Mouse (Mus musculus): ENCODE measurements around the gene Olfr150. TPM values are rescaled to one million over a fixed set of nuclear protein-coding genes. Genes with fewer than 3 reads are reported as not detected.
"Not testable (repeated sequence)": the region's sequence is repeated elsewhere in the genome, so short reads cannot be mapped to it uniquely, and the experiment has no call there.

Gene Olfr150
- polyA plus RNA-seq (2014; fragmentation: Nextera tagmentation; extraction: Ambion mirVana) = not detected in 2 replicates

DNA sequence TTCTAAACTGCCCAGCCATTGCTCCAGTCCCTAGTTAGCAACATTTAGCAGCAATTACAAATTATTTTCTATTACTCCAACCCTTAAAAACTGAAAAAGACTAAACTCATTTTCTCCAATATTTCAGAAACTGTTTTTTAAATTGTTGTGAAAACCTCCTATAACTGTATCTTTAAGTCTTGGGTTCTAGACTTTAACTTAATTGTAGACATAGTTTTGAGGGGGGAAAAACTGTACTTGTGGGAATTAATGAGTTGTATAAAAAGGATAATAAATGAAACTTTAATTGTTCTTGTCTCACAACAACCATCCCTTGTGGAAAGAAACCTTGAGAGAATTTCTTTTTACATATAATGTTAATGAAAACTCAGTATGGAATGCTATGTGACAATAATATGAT lies at the start of gene Olfr150:
Gene Olfr150, plus strand, starts transcription at position 301 of the 400 bp plus-strand sequence.
- no peak within 1 kb of the TSS for H3K4me3 ChIP-seq (ENCODE audit: low read depth, low read length)
- no peaks in the 10 kb centered on the region for H3K36me3 ChIP-seq (ENCODE audit: control insufficient read depth, insufficient read depth, low read length)
- DNase-seq (ENCODE audit: low spot score) (no peak), ATAC-seq (replicated peaks; ENCODE audit: low FRiP score, low TSS enrichment, low read depth) (no peak)
- no peaks in the 10 kb centered on the region for H3K4me1 ChIP-seq (replicated peaks; ENCODE audit: control insufficient read depth, insufficient read depth, low read length)
- no peak within 1 kb of the TSS for H3K27ac ChIP-seq (ENCODE audit: low read depth)
- H3K9ac ChIP-seq (ENCODE audit: low read length) = no peak within 1 kb of the TSS
- no peaks in the 10 kb centered on the region for H3K9me3 ChIP-seq (ENCODE audit: control insufficient read depth, low read length)
- H3K27me3 ChIP-seq (replicated peaks; ENCODE audit: control insufficient read depth, insufficient read depth, low read length) = no peaks in the 10 kb centered on the region
- no peak within 1 kb of the TSS for H3K4me2 ChIP-seq (ENCODE audit: low read length)

DNA sequence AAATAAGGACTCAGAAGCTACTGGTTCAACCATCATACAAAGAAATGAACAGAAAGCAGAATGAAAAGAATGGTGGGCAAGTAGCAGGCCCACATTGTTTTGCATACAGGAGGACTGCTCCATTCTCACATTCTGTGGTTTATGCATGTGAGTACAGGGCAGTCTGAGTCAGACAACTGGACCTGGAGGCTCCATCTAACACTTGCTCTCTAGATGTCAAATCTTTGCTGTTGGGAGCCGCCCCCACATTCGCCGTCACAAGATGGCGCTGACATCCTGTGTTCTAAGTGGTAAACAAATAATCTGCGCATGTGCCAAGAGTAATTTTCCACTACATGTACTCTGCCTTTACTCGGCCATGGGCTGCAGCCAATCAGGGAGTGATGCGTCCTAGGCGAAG lies 29.7 kb upstream of the Olfr150 start:
- not testable (repeated sequence) for H3K36me3 ChIP-seq (ENCODE audit: control insufficient read depth, insufficient read depth, low read length); H3K4me2 ChIP-seq (ENCODE audit: low read length); H3K9me3 ChIP-seq (ENCODE audit: control insufficient read depth, low read length); H3K4me3 ChIP-seq (ENCODE audit: low read depth, low read length); H3K27me3 ChIP-seq (replicated peaks; ENCODE audit: control insufficient read depth, insufficient read depth, low read length); H3K9ac ChIP-seq (ENCODE audit: low read length); H3K4me1 ChIP-seq (replicated peaks; ENCODE audit: control insufficient read depth, insufficient read depth, low read length); H3K27ac ChIP-seq (ENCODE audit: low read depth); ATAC-seq (replicated peaks; ENCODE audit: low FRiP score, low TSS enrichment, low read depth); DNase-seq (ENCODE audit: low spot score)
- 87% methylated on average over 8 of the region's 8 CpGs for WGBS

- Histone ChIP-seq H3K36me3 (ENCODE audit: control insufficient read depth, insufficient read depth, low read length) (no peaks in the 10 kb centered on the region), H3K27ac (ENCODE audit: low read depth) (no peak within 1 kb of the TSS), H3K4me1 (replicated peaks; ENCODE audit: control insufficient read depth, insufficient read depth, low read length) (no peaks in the 10 kb centered on the region), H3K4me2 (ENCODE audit: low read length) (no peak within 1 kb of the TSS), H3K9ac (ENCODE audit: low read length) (no peak within 1 kb of the TSS), H3K4me3 (ENCODE audit: low read depth, low read length) (no peak within 1 kb of the TSS), H3K27me3 (replicated peaks; ENCODE audit: control insufficient read depth, insufficient read depth, low read length) (no peaks in the 10 kb centered on the region), H3K9me3 (ENCODE audit: control insufficient read depth, low read length) (no peaks in the 10 kb centered on the region)
- no peak for ATAC-seq (replicated peaks; ENCODE audit: low FRiP score, low TSS enrichment, low read depth)
- no peak for DNase-seq (ENCODE audit: low spot score)
Observed at GRCm38 (mm10) chr9:39707017-39707416, 23.8 kb upstream of the Olfr150 start, which contains the start of gene Olfr149. Olfr149 (minus strand) TSS chr9:39707117.

DNA sequence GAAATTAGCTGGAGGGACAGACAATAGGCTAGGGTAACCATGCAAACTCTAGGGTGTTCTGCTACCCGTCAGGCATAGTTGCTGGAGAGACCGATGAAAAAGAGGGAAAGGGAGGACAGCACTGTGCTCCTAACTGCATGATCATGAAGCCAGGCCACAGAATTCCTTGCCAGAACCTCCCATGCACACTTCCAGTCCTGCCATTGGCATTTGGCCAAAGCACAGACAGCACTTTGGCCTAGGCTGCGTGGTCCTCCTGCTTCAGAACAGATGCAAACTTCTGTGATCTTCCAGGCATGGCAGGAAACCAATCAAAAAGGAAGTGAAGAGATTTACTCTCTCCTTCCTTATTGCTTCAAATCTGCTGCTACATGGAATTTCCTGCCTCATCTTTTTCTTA lies 21.8 kb upstream of the Olfr150 start:
- H3K4me1 ChIP-seq (replicated peaks; ENCODE audit: control insufficient read depth, insufficient read depth, low read length) = no peaks in the 10 kb centered on the region
- no peaks in the 10 kb centered on the region for H3K27me3 ChIP-seq (replicated peaks; ENCODE audit: control insufficient read depth, insufficient read depth, low read length)
- WGBS = 39% methylated on average over 3 of the region's 3 CpGs
- H3K36me3 ChIP-seq (ENCODE audit: control insufficient read depth, insufficient read depth, low read length) = no peaks in the 10 kb centered on the region
- no peaks in the 10 kb centered on the region for H3K9me3 ChIP-seq (ENCODE audit: control insufficient read depth, low read length)
- ATAC-seq (replicated peaks; ENCODE audit: low FRiP score, low TSS enrichment, low read depth) (no peak), DNase-seq (ENCODE audit: low spot score) (no peak)
- no peak overlapping the region for H3K27ac ChIP-seq (ENCODE audit: low read depth)
- H3K4me2 ChIP-seq (ENCODE audit: low read length) = no peak overlapping the region
- H3K9ac ChIP-seq (ENCODE audit: low read length) = no peak overlapping the region
- no peak overlapping the region for H3K4me3 ChIP-seq (ENCODE audit: low read depth, low read length)

GRCm38 (mm10) chr9:39711053-39711452 lies 19.7 kb upstream of the Olfr150 start, which contains the start of gene Olfr965:
Olfr965 (plus strand) TSS chr9:39711353.
- Histone ChIP-seq H3K9me3 (ENCODE audit: control insufficient read depth, low read length) (no peaks in the 10 kb centered on the region), H3K27me3 (replicated peaks; ENCODE audit: control insufficient read depth, insufficient read depth, low read length) (no peaks in the 10 kb centered on the region), H3K36me3 (ENCODE audit: control insufficient read depth, insufficient read depth, low read length) (no peaks in the 10 kb centered on the region), H3K4me3 (ENCODE audit: low read depth, low read length) (no peak within 1 kb of the TSS), H3K4me2 (ENCODE audit: low read length) (no peak within 1 kb of the TSS), H3K4me1 (replicated peaks; ENCODE audit: control insufficient read depth, insufficient read depth, low read length) (no peaks in the 10 kb centered on the region), H3K9ac (ENCODE audit: low read length) (no peak within 1 kb of the TSS), H3K27ac (ENCODE audit: low read depth) (no peak within 1 kb of the TSS)
- ATAC-seq (replicated peaks; ENCODE audit: low FRiP score, low TSS enrichment, low read depth) (no peak), DNase-seq (ENCODE audit: low spot score) (no peak)

GRCm38 (mm10) chr9:39740741-39741140 lies 10.0 kb downstream of the Olfr150 start:
- H3K27me3 ChIP-seq (replicated peaks; ENCODE audit: control insufficient read depth, insufficient read depth, low read length) = no peaks in the 10 kb centered on the region
- no peak overlapping the region for H3K9ac ChIP-seq (ENCODE audit: low read length)
- DNase-seq (ENCODE audit: low spot score) = no peak
- no peaks in the 10 kb centered on the region for H3K9me3 ChIP-seq (ENCODE audit: control insufficient read depth, low read length)
- no peaks in the 10 kb centered on the region for H3K36me3 ChIP-seq (ENCODE audit: control insufficient read depth, insufficient read depth, low read length)
- no peak overlapping the region for H3K27ac ChIP-seq (ENCODE audit: low read depth)
- no peak for ATAC-seq (replicated peaks; ENCODE audit: low FRiP score, low TSS enrichment, low read depth)
- H3K4me3 ChIP-seq (ENCODE audit: low read depth, low read length) = no peak overlapping the region
- H3K4me1 ChIP-seq (replicated peaks; ENCODE audit: control insufficient read depth, insufficient read depth, low read length) = no peaks in the 10 kb centered on the region
- WGBS = 82% methylated on average over 1 of the region's 1 CpGs
- no peak overlapping the region for H3K4me2 ChIP-seq (ENCODE audit: low read length)

DNA sequence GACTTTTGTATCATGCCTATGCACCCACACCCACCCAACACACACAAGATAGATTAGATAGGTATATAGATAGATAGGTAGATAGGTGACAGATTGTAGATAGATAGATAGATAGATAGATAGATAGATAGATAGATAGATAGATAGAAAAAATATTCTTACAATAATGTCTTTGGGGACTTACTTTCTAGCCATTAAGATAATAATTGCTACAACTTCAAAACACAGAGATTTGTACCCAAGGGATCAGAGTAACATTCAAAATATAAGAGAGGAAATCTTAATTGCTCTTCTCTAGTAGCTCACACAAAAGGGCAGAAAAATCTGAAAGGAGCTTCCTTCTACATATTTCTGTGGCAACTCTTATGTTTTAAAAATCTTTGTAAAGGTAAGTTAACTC lies 15.2 kb downstream of the Olfr150 start, which contains the start of gene Olfr967:
Gene Olfr967, plus strand, starts transcription at position 301 of the 400 bp plus-strand sequence.
- Histone ChIP-seq H3K27me3 (replicated peaks; ENCODE audit: control insufficient read depth, insufficient read depth, low read length) (no peaks in the 10 kb centered on the region), H3K9ac (ENCODE audit: low read length) (no peak within 1 kb of the TSS), H3K36me3 (ENCODE audit: control insufficient read depth, insufficient read depth, low read length) (no peaks in the 10 kb centered on the region), H3K27ac (ENCODE audit: low read depth) (no peak within 1 kb of the TSS), H3K9me3 (ENCODE audit: control insufficient read depth, low read length) (no peaks in the 10 kb centered on the region), H3K4me2 (ENCODE audit: low read length) (no peak within 1 kb of the TSS), H3K4me3 (ENCODE audit: low read depth, low read length) (no peak within 1 kb of the TSS), H3K4me1 (replicated peaks; ENCODE audit: control insufficient read depth, insufficient read depth, low read length) (no peaks in the 10 kb centered on the region)
- ATAC-seq (replicated peaks; ENCODE audit: low FRiP score, low TSS enrichment, low read depth) (no peak), DNase-seq (ENCODE audit: low spot score) (no peak)

- Histone ChIP-seq H3K4me2 (ENCODE audit: low read length) (no peak overlapping the region), H3K9ac (ENCODE audit: low read length) (no peak overlapping the region), H3K4me3 (ENCODE audit: low read depth, low read length) (no peak overlapping the region), H3K36me3 (ENCODE audit: control insufficient read depth, insufficient read depth, low read length) (no peaks in the 10 kb centered on the region), H3K4me1 (replicated peaks; ENCODE audit: control insufficient read depth, insufficient read depth, low read length) (no peaks in the 10 kb centered on the region), H3K27me3 (replicated peaks; ENCODE audit: control insufficient read depth, insufficient read depth, low read length) (no peaks in the 10 kb centered on the region), H3K27ac (ENCODE audit: low read depth) (no peak overlapping the region), H3K9me3 (ENCODE audit: control insufficient read depth, low read length) (no peaks in the 10 kb centered on the region)
- ATAC-seq (replicated peaks; ENCODE audit: low FRiP score, low TSS enrichment, low read depth) (no peak), DNase-seq (ENCODE audit: low spot score) (no peak)
- 89% methylated on average over 1 of the region's 1 CpGs for WGBS
Observed at GRCm38 (mm10) chr9:39746428-39746827, 15.7 kb downstream of the Olfr150 start.

GRCm38 (mm10) chr9:39783153-39783552 lies 52.4 kb downstream of the Olfr150 start, which contains the start of gene Olfr968:
Olfr968 (minus strand) TSS chr9:39783253.
- H3K36me3 ChIP-seq (ENCODE audit: control insufficient read depth, insufficient read depth, low read length) = no peaks in the 10 kb centered on the region
- 82% methylated on average over 1 of the region's 1 CpGs for WGBS
- no peak within 1 kb of the TSS for H3K4me3 ChIP-seq (ENCODE audit: low read depth, low read length)
- H3K27ac ChIP-seq (ENCODE audit: low read depth) = no peak within 1 kb of the TSS
- no peaks in the 10 kb centered on the region for H3K9me3 ChIP-seq (ENCODE audit: control insufficient read depth, low read length)
- ATAC-seq (replicated peaks; ENCODE audit: low FRiP score, low TSS enrichment, low read depth) (no peak), DNase-seq (ENCODE audit: low spot score) (no peak)
- H3K4me2 ChIP-seq (ENCODE audit: low read length) = no peak within 1 kb of the TSS
- no peaks in the 10 kb centered on the region for H3K4me1 ChIP-seq (replicated peaks; ENCODE audit: control insufficient read depth, insufficient read depth, low read length)
- no peaks in the 10 kb centered on the region for H3K27me3 ChIP-seq (replicated peaks; ENCODE audit: control insufficient read depth, insufficient read depth, low read length)
- H3K9ac ChIP-seq (ENCODE audit: low read length) = no peak within 1 kb of the TSS

Data from intestine, embryonic 14.5 days (tissue).